Mouse (Mus musculus): Measurements from ENCODE around the gene Tctex1d1. TPM values are rescaled to one million over a fixed set of nuclear protein-coding genes. Genes with fewer than 3 reads are reported as not detected.

Tctex1d1 gene
- total and polyA plus RNA-seq, 3 experiments, result not detected

- Histone ChIP-seq H3K4me1 (ENCODE audit: control insufficient read depth in 1 of 2, insufficient read depth in 2 of 2, low read length in 2 of 2) (no peaks in the 10 kb centered on the region), H3K79me2 (ENCODE audit: control insufficient read depth, insufficient read depth, low read length, poor library complexity) (no peaks in the 10 kb centered on the region), H3K36me3 (ENCODE audit: control insufficient read depth in 1 of 2, insufficient read depth in 2 of 2, low read length in 2 of 2) (no peaks in the 10 kb centered on the region), H3K27ac (ENCODE audit: control insufficient read depth, low read depth, low read length) (no peak overlapping the region), H3K4me3 (ENCODE audit: control insufficient read depth in 1 of 2, insufficient read depth in 1 of 2, low read depth in 2 of 2, low read length in 2 of 2) (no peak overlapping the region), H3K9me3 (replicated peaks; ENCODE audit: insufficient read depth, low read length) (no peaks in the 10 kb centered on the region), H3K27me3 (ENCODE audit: control insufficient read depth in 1 of 2, insufficient read depth in 2 of 2, low read length in 2 of 2) (no peaks in the 10 kb centered on the region; a peak in 1 of 4 replicates), H3K9ac (ENCODE audit: control insufficient read depth, low read depth, low read length, poor library complexity, severe bottlenecking) (no peak overlapping the region)
- TF ChIP-seq SMC3 (IDR thresholded peaks at IDR 0.05; ENCODE audit: low read depth, low read length) (no peak), ETS1 (IDR thresholded peaks at IDR 0.05; ENCODE audit: low read depth, low read length) (no peak), NRF1 (IDR thresholded peaks at IDR 0.05; ENCODE audit: insufficient read depth, low read depth, low read length, poor library complexity, severe bottlenecking) (no peak), GABPA (IDR thresholded peaks at IDR 0.05; ENCODE audit: low read depth, low read length) (no peak), ZKSCAN1 (IDR thresholded peaks at IDR 0.05; ENCODE audit: low read depth, low read length) (no peak), RAD21 (IDR thresholded peaks at IDR 0.05; ENCODE audit: low read depth, low read length) (no peak), ZMIZ1 (IDR thresholded peaks at IDR 0.05; ENCODE audit: low read depth, low read length) (no peak), E2F4 (IDR thresholded peaks at IDR 0.05; ENCODE audit: borderline replicate concordance, low read depth, low read length) (no peak), ELF1 (IDR thresholded peaks at IDR 0.05; ENCODE audit: low read depth, low read length) (no peak), CTCF (IDR thresholded peaks at IDR 0.05 in 2 of 3, conservative IDR thresholded peaks at IDR 0.05 in 1 of 3; ENCODE audit: control insufficient read depth in 1 of 3, insufficient read depth in 1 of 3, low read depth in 2 of 3, low read length in 3 of 3, poor library complexity in 1 of 3, severe bottlenecking in 1 of 3) (no peak)
- DNase-seq (ENCODE audit: low read depth, low spot score), result no peak
Measured at GRCm38 (mm10) chr4:102972071-102972470, 6.3 kb upstream of the Tctex1d1 start.

- no peak for DNase-seq (ENCODE audit: low read depth, low spot score)
- H3K4me1 ChIP-seq (ENCODE audit: control insufficient read depth in 1 of 2, insufficient read depth in 2 of 2, low read length in 2 of 2), result no peaks in the 10 kb centered on the region
- no peak for TF ChIP-seq NELFE (IDR thresholded peaks at IDR 0.05; ENCODE audit: low read depth, low read length)
- TF ChIP-seq ZMIZ1 (IDR thresholded peaks at IDR 0.05; ENCODE audit: low read depth, low read length), result no peak
- TF ChIP-seq MAX (IDR thresholded peaks at IDR 0.05; ENCODE audit: low read length), result no peak
- TF ChIP-seq ELF1 (IDR thresholded peaks at IDR 0.05; ENCODE audit: low read depth, low read length), result no peak
- TF ChIP-seq CHD2 (IDR thresholded peaks at IDR 0.05; ENCODE audit: low read length), result no peak
- no peak for TF ChIP-seq USF1 (IDR thresholded peaks at IDR 0.05; ENCODE audit: low read depth, low read length)
- no peak for TF ChIP-seq TAL1 (IDR thresholded peaks at IDR 0.05; ENCODE audit: low read length)
- no peak for TF ChIP-seq RAD21 (IDR thresholded peaks at IDR 0.05; ENCODE audit: low read depth, low read length)
- no peak for TF ChIP-seq ETS1 (IDR thresholded peaks at IDR 0.05; ENCODE audit: low read depth, low read length)
- no peak for TF ChIP-seq GATA1 (IDR thresholded peaks at IDR 0.05; ENCODE audit: low read depth, low read length)
- no peak for TF ChIP-seq POLR2AphosphoS2 (IDR thresholded peaks at IDR 0.05; ENCODE audit: low read length)
- no peak for TF ChIP-seq ZC3H11A (IDR thresholded peaks at IDR 0.05; ENCODE audit: low read depth, low read length)
- TF ChIP-seq POLR2AphosphoS5 (IDR thresholded peaks at IDR 0.05; ENCODE audit: borderline replicate concordance, low read depth, low read length), result no peak
- TF ChIP-seq CHD1 (IDR thresholded peaks at IDR 0.05; ENCODE audit: low read depth, low read length), result no peak
- no peaks in the 10 kb centered on the region for H3K79me2 ChIP-seq (ENCODE audit: control insufficient read depth, insufficient read depth, low read length, poor library complexity)
- no peaks in the 10 kb centered on the region for H3K9me3 ChIP-seq (replicated peaks; ENCODE audit: insufficient read depth, low read length)
- no peak overlapping the region for H3K27ac ChIP-seq (ENCODE audit: control insufficient read depth, low read depth, low read length)
- H3K36me3 ChIP-seq (ENCODE audit: control insufficient read depth in 1 of 2, insufficient read depth in 2 of 2, low read length in 2 of 2), result no peaks in the 10 kb centered on the region
- no peaks in the 10 kb centered on the region; a peak in 1 of 4 replicates for H3K27me3 ChIP-seq (ENCODE audit: control insufficient read depth in 1 of 2, insufficient read depth in 2 of 2, low read length in 2 of 2)
- no peak overlapping the region for H3K9ac ChIP-seq (ENCODE audit: control insufficient read depth, low read depth, low read length, poor library complexity, severe bottlenecking)
- H3K4me3 ChIP-seq (ENCODE audit: control insufficient read depth in 1 of 2, insufficient read depth in 1 of 2, low read depth in 2 of 2, low read length in 2 of 2), result no peak overlapping the region
Measured at GRCm38 (mm10) chr4:102974172-102974571, 4.2 kb upstream of the Tctex1d1 start.
